In the genomic region with DNA sequence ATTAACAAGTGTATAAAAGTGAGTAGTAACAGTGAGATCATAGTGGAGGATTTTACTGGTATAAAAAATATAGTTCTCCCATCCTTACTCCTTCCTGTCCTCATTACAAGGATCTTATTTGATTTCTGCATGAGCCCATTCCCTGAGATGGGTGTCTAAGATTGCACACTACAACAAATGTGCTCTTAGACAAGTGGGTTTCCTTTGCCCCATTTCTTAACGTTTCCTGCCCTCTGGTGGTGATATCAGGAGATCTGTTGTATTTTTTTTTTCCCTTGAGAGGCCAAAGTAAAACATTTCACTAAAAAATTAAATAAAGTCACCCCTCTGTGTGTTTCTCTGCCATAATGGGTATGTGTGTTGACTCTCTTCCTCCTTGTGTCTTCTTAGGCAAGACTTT, we compare ENCODE assay signal across 9 mouse cellular contexts.
DNase-seq lines count a peak whose midpoint lies in the region; ATAC-seq and TF ChIP-seq lines count a peak whose summit lies in the region.
"Had no signal": no experiment of that assay in that cellular context is flagged by ENCODE, and none has a peak within 500 bp of the region (broad histone marks: within the 10 kb centered on the region; RNA-seq: fewer than 3 reads in every experiment).

No protein-coding gene starts in this region.

- H3K4me1 ChIP-seq in kidney, postnatal 0 days (replicated peaks; ENCODE audit: insufficient read depth, low read length), result no peaks in the 10 kb centered on the region
- H3K4me1 ChIP-seq: kidney, embryonic 15.5 days had no signal

- no peaks in the 10 kb centered on the region for H3K9me3 ChIP-seq in kidney, postnatal 0 days (replicated peaks; ENCODE audit: low read length)
- H3K9me3 ChIP-seq: kidney, embryonic 15.5 days had no signal

- no peak for ATAC-seq in kidney, postnatal 0 days (replicated peaks; ENCODE audit: low FRiP score, low read depth)
- no peak for ATAC-seq in monocyte, adult 5-6 weeks (replicated peaks; ENCODE audit: insufficient number of reproducible peaks, low FRiP score, low TSS enrichment, poor library complexity, severe bottlenecking)

- H3K9ac ChIP-seq in kidney, postnatal 0 days (ENCODE audit: low read depth, low read length), result no peak overlapping the region
- H3K9ac ChIP-seq: kidney, embryonic 15.5 days had no signal

- no peak overlapping the region for H3K4me2 ChIP-seq in kidney, postnatal 0 days (ENCODE audit: low read length)
- H3K4me2 ChIP-seq: kidney, embryonic 15.5 days had no signal

- no peak overlapping the region for H3K4me3 ChIP-seq in kidney, postnatal 0 days (replicated peaks; ENCODE audit: low read depth, low read length)
- H3K4me3 ChIP-seq: kidney, embryonic 15.5 days had no signal

- no peak overlapping the region for H3K27ac ChIP-seq in kidney, postnatal 0 days
- H3K27ac ChIP-seq: kidney, embryonic 15.5 days had no signal

- H3K27me3 ChIP-seq in kidney, postnatal 0 days (ENCODE audit: insufficient read depth, low read length), result no peaks in the 10 kb centered on the region
- H3K27me3 ChIP-seq: kidney, embryonic 15.5 days had no signal

- 15% methylated on average over 1 of the region's 1 CpGs for WGBS in kidney, postnatal 0 days

- TF ChIP-seq CTCF in kidney, postnatal 0 days (IDR thresholded peaks at IDR 0.05; ENCODE audit: low read depth), result peak; percentile 70

- peak; percentile 66 for DNase-seq in kidney, postnatal 0 days (ENCODE audit: low spot score)
- DNase-seq in kidney, adult 18-20 months, result no peak
- DNase-seq in B cell, adult 2 months, result peak; percentile 50 to 53
- peak; percentile 21 for DNase-seq in ES-CJ7 (ENCODE audit: low read depth, low spot score)
- peak; percentile 54 for DNase-seq in embryo, embryonic 11 days
- no peak for DNase-seq in cerebellum, adult 11-12 months
- DNase-seq in frontal cortex, postnatal 36 days (ENCODE audit: low spot score in 2 of 2), result no peak

- no peaks in the 10 kb centered on the region for H3K36me3 ChIP-seq in kidney, postnatal 0 days (ENCODE audit: insufficient read depth, low read length)
- H3K36me3 ChIP-seq: kidney, embryonic 15.5 days had no signal

Comparison
In these comparisons a context has a peak if more than half of its experiments do, and no peak if none do; other contexts are left out.
1. DNase-seq: peak in kidney, postnatal 0 days (single experiment), B cell, adult 2 months (2 of 2), ES-CJ7 (single experiment) and embryo, embryonic 11 days (single experiment); none in kidney, adult 18-20 months (single experiment), cerebellum, adult 11-12 months (single experiment) and frontal cortex, postnatal 36 days (0 of 2).